Mouse (Mus musculus): ENCODE measurements around the gene Atf5. TPM values are rescaled to one million over a fixed set of nuclear protein-coding genes. Genes with fewer than 3 reads are reported as not detected.

Atf5 gene
- total RNA-seq, 2 experiments from 2014 or later: 63.7 to 64.5 TPM

GRCm38 (mm10) chr7:44851625-44852234 lies 35.3 kb upstream of the Atf5 start:
- no peak for DNase-seq (ENCODE audit: low spot score)
- intact Hi-C loops (cut with DNase I): no loop called here

GRCm38 (mm10) chr7:44850789-44851624 lies 34.5 kb upstream of the Atf5 start:
- intact Hi-C loops (cut with DNase I): no loop called here
- no peak for DNase-seq (ENCODE audit: low spot score)

GRCm38 (mm10) chr7:44850146-44850545 lies 33.7 kb upstream of the Atf5 start:
- intact Hi-C loops (cut with DNase I): no loop called here
- peak; percentile 63 for DNase-seq (ENCODE audit: low spot score)

GRCm38 (mm10) chr7:44849416-44850111 lies 33.1 kb upstream of the Atf5 start:
- intact Hi-C loops (cut with DNase I): no loop called here
- DNase-seq (ENCODE audit: low spot score): peak; percentile 87

GRCm38 (mm10) chr7:44848561-44849415 lies 32.3 kb upstream of the Atf5 start, which contains the start of the genes Akt1s1 and Tbc1d17:
Gene Akt1s1 (plus strand): TSS chr7:44848991.
Gene Tbc1d17 (minus strand): TSS chr7:44849079.
- peak; percentile 99 for DNase-seq (ENCODE audit: low spot score)
- intact Hi-C loops (cut with DNase I): no loop called here

- DNase-seq (ENCODE audit: low spot score): no peak
- intact Hi-C loops (cut with DNase I): no loop called here
Observed at GRCm38 (mm10) chr7:44847772-44848171, 31.3 kb upstream of the Atf5 start.

GRCm38 (mm10) chr7:44846804-44847203 lies 30.3 kb upstream of the Atf5 start:
- intact Hi-C loops (cut with DNase I): no loop called here
- DNase-seq (ENCODE audit: low spot score): no peak

GRCm38 (mm10) chr7:44845006-44845405 lies 28.5 kb upstream of the Atf5 start:
- intact Hi-C loops (cut with DNase I): no loop called here
- no peak for DNase-seq (ENCODE audit: low spot score)

GRCm38 (mm10) chr7:44841825-44842463 lies 25.5 kb upstream of the Atf5 start:
- intact Hi-C loops (cut with DNase I): no loop called here
- DNase-seq (ENCODE audit: low spot score): no peak

- no peak for DNase-seq (ENCODE audit: low spot score)
- intact Hi-C loops (cut with DNase I): no loop called here
Observed at GRCm38 (mm10) chr7:44840426-44840825, 24.0 kb upstream of the Atf5 start.

- intact Hi-C loops (cut with DNase I): no loop called here
- no peak for DNase-seq (ENCODE audit: low spot score)
Observed at GRCm38 (mm10) chr7:44839491-44840191, 23.2 kb upstream of the Atf5 start.

- no peak for DNase-seq (ENCODE audit: low spot score)
- intact Hi-C loops (cut with DNase I): no loop called here
Observed at GRCm38 (mm10) chr7:44839171-44839490, 22.7 kb upstream of the Atf5 start.

GRCm38 (mm10) chr7:44838073-44838472 lies 21.6 kb upstream of the Atf5 start:
- intact Hi-C loops (cut with DNase I): no loop called here
- DNase-seq (ENCODE audit: low spot score): no peak

- DNase-seq (ENCODE audit: low spot score): no peak
- intact Hi-C loops (cut with DNase I): no loop called here
Observed at GRCm38 (mm10) chr7:44836423-44837053, 20.1 kb upstream of the Atf5 start.

- intact Hi-C loops (cut with DNase I): no loop called here
- no peak for DNase-seq (ENCODE audit: low spot score)
Observed at GRCm38 (mm10) chr7:44836016-44836404, 19.6 kb upstream of the Atf5 start.

GRCm38 (mm10) chr7:44835373-44836015 lies 19.0 kb upstream of the Atf5 start:
- intact Hi-C loops (cut with DNase I): no loop called here
- DNase-seq (ENCODE audit: low spot score): no peak

GRCm38 (mm10) chr7:44832763-44833162 lies 16.3 kb upstream of the Atf5 start:
- intact Hi-C loops (cut with DNase I): no loop called here
- DNase-seq (ENCODE audit: low spot score): no peak

- intact Hi-C loops (cut with DNase I): loop anchor here (10.0 kb wide), 1 partner anchor 174 kb away; no protein-coding TSS in a partner anchor
Observed at GRCm38 (mm10) chr7:44828706-44829105, 12.2 kb upstream of the Atf5 start.

More at GRCm38 (mm10) chr7:44828706-44829105, 12.2 kb upstream of the Atf5 start:
- DNase-seq (ENCODE audit: low spot score): no peak

Data from heart, postnatal 25 days (tissue).